Mouse (Mus musculus) fat pad, adult 2 months (tissue): ENCODE measurements around the gene Grid1.

ENCODE experiments used
- DNase-seq: peaks from one replicate; pipeline ENCODE4 v3.0.0-alpha.2; 2011; ENCODE audit warnings: low read depth, low spot score; ENCODE audit errors: extremely low read depth

The Grid1 gene

DNA sequence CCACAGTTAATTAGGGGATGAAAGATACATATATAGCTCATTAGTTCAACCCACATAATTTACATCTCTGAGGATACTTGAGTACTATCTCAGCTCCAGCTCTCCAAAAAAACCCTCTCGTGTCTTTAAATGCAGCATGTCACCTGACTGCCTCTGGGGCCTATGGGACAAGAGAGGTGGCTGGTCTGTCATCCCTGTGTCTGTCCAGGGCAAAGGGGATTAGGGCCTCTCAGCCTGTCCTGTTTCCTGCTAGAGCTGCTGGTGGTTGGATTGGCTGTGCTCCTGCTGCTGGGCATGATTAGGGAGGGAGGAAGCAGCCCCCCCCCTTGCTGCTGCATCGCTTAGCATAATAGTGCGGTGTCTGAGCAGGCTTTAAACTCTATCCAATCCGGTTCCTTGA lies 88.9 kb downstream of the Grid1 start:
- DNase-seq: no peak

DNA sequence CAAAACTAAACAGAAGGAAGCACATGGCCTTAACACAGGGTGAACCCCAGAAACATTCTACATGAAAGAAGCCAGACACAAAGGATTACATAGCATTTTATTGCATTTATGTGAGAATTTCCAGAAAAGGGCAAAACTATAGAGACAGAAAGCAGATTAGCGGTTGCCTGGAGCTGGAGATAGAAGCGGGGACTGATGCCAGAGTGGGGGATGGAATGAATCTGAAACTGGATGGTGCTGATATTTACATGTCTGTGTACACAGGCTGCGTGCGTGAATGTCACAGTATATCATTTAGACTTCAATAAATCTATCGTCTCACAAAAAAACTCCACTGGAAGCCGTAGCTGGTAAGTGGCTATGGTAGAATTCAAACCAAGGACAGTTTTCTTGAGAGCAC lies 96.4 kb downstream of the Grid1 start:
- DNase-seq: no peak

DNA sequence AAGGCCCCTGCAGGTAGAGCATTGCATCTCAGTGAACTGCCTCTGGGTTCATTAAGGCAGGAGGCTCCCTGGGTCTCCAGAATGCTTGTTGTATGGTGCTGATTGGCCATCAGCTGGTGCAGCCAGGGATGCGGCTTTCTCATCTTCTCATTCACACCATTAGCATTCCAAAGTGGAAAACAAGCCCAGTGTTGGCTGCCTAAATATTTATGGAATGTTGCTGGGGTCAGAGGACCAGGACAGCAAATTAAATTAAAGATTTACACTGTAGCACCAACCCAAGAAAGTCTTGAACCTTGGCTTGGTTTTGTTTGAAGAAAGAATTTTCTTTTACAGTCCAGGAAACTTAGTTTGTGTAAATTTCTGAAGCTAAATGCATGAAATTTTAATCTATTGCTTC lies 97.2 kb downstream of the Grid1 start:
- DNase-seq: no peak

- no peak for DNase-seq
These were observed 99.3 kb downstream of the Grid1 start for GRCm38 (mm10) chr14:34919221-34919620.

DNA sequence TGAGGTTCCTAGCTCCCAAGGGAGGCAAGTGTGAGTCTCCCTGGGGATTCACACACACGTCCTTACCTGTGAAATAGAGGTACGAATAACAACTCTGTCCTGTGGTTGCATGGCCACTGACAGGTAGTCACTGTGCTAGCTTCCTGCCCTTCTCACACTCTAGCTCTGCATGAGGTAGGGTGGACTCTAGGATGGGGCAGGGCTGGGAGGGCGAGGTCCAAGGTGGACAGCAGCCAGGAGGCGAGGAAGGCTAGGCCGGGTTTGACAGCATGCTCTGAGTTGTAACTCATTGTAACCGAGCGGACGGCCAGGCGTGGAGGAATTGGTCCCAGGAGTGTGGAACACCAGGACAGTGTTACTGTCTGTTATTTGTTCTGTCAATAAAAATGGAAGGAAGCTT lies 101.4 kb downstream of the Grid1 start:
- no peak for DNase-seq

GRCm38 (mm10) chr14:34925021-34925420 lies 105.1 kb downstream of the Grid1 start:
- DNase-seq: no peak

- no peak for DNase-seq
These were observed 110.3 kb downstream of the Grid1 start for GRCm38 (mm10) chr14:34930040-34930719.

DNA sequence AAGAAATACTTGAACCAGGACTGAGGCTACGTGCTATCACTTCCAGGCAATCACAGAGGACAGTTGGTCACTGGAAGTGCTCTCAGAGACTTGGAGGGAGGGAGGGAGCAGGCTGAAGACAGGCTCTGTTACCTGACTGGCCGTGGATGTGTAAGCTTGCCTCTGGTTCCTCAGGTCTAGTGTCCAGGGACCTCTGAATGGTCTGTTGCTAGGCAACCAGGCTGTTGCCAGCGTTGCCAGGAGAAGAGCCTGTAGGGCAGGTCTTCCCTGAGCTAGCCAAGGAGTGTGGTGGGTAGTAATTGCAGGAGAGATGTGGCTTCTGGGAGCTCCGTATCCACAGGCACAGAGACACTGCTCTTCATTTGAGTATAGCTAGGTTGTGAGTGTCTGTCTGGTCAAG lies 113.3 kb downstream of the Grid1 start:
- DNase-seq: no peak

- no peak for DNase-seq
These were observed 116.4 kb downstream of the Grid1 start for GRCm38 (mm10) chr14:34936192-34936770.

- no peak for DNase-seq
These were observed 124.6 kb downstream of the Grid1 start for GRCm38 (mm10) chr14:34944390-34944979.

DNA sequence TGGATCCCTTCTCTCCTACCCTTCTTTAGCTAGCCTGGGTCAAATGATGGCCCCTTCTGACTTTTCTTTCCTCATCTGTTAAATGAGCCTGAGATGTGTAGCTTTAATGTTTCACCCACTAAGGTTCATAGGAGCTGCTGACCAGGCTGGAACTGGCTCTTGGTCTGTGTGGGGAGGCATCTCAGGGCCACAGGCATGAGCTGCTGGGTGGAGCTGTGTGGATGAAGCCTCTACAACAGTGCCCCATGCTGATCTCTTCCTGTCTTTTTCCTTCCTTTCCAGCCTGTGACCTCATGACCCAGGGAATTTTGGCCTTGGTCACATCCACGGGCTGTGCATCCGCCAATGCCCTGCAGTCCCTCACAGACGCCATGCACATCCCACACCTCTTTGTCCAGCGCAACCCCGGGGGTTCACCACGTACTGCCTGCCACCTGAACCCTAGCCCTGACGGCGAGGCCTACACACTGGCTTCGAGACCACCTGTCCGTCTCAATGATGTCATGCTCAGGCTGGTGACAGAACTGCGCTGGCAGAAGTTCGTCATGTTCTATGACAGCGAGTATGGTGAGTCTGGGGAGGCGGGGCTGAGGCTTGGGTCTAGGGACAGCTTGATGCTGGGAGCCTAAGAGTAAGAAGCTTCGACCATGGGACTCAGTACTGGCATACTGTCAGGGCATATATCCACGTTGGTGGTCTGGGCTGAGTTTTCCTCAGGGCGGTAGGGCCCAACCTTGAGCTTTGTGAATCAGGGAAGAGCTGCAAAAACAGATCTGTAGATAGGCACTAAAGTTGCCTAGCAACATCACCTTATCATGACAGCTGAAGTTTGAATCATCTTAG lies 125.8 kb downstream of the Grid1 start:
- no peak for DNase-seq

- no peak for DNase-seq
These were observed 126.3 kb downstream of the Grid1 start for GRCm38 (mm10) chr14:34946314-34946583.

DNA sequence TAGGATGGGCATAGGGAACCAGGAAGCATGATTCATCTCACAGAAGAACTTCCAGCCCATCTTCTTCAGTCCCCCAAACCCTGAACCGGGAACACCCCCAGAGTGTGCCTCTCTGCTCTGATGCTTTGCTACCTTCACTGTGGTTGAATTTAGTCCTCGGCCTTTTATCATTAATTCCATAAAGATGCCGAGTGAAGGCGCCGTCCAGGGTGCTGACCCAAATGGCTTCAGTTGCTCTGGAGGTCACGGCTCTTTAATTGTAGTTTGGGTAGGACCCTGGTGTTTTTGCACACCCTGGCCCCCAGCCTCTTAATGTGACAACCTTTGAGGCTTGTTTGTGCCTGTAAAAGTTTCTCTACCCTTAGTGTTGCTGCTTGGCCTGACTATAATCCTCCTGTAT lies 128.3 kb downstream of the Grid1 start:
- DNase-seq: no peak

DNA sequence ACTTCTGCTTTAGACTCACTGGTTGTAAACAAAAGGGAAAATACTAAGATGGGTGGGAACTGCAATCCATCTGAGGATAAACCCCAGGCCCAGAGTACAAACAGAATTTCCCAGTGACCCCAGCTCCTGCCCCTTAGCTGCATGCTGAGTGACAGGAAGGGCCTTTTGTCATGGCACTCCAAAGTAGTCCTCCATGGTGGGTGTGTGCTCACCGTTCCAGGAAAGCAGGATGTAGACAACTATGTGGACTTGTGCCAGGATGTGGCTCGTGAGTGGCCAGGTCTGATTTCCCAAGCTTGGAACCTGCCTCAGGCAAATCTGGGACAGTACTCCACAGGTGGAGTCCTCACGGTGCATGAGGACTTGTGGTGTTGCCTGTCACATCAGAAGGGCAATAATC lies 132.4 kb downstream of the Grid1 start:
- no peak for DNase-seq

DNA sequence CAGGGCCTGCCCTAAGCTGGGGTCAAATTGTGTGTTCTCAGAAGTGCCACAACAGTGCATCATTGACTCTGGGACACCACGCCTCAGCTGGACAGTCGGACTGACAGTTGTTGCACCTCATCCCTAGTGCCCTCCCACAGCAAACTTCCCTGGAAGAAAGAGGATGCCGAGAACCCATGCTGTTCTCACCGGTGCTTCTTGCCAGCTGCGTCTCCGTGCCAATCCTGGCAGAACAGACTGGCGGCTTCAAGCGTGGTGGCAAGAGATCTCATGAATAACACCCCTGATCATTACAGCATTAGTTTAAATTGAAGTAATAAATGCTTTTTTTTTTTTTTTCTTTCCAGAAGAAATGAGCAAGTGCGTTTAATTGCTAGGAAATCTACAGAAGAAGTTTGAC lies 133.7 kb downstream of the Grid1 start:
- DNase-seq: no peak

DNA sequence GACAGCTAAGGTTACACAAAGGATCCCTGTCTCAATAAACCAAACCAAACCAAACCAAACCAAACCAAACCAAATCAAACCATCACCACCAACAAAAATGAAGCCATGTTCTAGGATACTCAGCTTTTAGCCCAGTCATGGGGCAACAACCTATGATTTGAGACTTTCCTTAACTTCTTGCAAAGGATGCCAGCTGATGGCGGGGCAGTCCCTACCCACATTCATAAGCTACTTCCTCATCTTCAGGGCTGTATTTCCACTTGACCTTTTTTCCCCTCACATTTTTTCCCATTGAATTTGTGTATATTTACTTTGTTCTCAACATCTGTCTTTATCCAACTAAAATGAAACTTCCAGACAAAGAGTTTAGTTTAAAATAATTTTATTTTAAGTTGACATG lies 135.8 kb downstream of the Grid1 start:
- no peak for DNase-seq

DNA sequence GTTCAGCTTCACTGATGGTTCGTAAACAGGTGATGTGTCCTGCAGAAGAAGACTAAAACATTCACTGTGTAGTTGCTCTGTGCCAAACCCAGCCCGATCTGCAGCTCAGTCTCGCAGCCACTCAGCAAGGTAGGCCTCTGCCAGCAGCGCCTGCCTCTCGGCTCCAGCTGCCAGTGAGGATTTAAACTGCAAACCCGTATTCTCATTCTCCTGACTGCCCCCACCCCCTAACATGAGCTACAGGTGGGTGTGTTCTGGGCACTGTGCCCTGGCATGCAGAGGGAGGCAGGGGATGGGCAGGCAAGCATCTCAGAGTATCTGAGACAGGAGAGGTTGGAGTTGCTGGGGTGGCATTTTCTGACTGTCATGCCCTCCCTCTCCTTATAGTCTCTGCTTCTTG lies 140.3 kb downstream of the Grid1 start:
- no peak for DNase-seq

DNA sequence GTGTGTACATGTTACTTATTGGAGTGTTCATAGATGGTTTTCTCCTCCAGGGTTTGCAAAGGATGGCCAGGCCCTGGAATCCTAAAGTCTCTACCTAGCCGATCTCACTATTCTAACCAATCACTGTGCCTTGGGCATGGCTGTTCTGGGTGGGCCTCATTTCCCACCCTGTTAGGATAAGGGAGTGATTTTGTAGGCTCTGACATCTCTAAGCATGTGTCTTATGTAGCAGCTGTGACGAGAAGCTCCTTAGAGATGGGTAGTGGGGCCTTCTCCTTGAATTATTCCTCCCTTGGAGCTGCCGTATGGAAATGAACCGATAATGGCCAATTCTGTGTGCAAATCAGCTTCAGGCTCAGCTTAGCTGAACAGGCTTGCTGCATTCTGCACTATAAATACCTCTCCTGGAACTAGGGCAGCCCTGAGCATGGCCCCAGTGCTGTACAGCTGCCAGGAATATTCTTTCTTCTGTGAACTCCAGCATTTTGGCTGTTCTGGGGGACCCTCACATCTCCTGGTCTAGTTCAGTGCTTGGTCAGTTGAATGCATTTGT lies 143.8 kb downstream of the Grid1 start:
- DNase-seq: no peak

- DNase-seq: no peak
These were observed 149.4 kb downstream of the Grid1 start for GRCm38 (mm10) chr14:34969102-34969819.

DNA sequence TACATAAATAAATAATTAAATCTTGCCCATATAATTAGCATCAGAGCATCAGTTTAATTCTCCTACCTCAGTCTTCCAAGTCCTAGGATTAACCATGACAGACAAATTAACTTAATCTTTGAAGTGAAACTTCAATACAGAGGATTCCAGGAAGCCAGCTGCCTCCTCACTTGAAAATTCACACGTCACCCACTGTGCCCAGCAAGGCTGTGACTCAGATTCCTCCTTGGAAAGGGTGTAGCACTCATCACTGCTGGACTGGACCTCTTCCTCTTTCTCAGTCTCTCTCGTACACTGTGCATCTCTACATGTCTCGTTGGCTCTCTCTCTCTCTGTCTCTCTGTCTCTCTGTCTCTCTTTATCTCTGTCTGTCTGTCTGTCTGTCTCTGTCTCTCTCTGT lies 153.0 kb downstream of the Grid1 start:
- no peak for DNase-seq

- DNase-seq: no peak
These were observed 160.8 kb downstream of the Grid1 start for GRCm38 (mm10) chr14:34980756-34981155.
